In the genomic region with DNA sequence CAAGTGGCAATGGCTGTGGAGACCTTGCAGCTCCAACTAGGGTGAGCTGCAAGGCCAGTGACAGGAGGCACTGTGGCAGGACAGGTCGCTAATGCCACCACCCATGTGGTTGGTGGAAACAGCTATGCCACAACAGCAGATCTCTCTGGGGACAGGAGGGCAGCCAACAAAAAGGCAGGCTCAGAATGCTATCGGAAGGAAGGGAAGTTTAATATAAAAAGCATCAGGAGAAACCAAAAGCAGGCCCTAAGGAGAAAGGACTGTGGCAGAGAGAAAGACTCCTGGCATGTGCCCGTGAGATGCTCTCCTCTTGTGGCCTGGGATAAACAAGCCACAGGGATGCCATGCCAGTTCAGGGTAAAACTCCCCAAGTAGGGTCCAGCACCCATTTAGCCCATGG, we compare ENCODE assay signal across 23 mouse cellular contexts. TPM values are rescaled to one million over a fixed set of nuclear protein-coding genes. Genes with fewer than 3 reads are reported as not detected.
DNase-seq lines count a peak whose midpoint lies in the region; ATAC-seq lines count a peak whose summit lies in the region.
"Had no signal": no experiment of that assay in that cellular context is flagged by ENCODE, and none has a peak within 500 bp of the region (broad histone marks: within the 10 kb centered on the region; RNA-seq: fewer than 3 reads in every experiment).

No protein-coding gene starts in this region.

- no peak overlapping the region for H3K9ac ChIP-seq in midbrain, embryonic 16.5 days (ENCODE audit: low read depth, low read length)
- no peak overlapping the region for H3K9ac ChIP-seq in midbrain, embryonic 13.5 days (replicated peaks)
- H3K9ac ChIP-seq in midbrain, embryonic 15.5 days, result no peak overlapping the region
- H3K9ac ChIP-seq: embryonic facial prominence, embryonic 13.5 days; embryonic facial prominence, embryonic 15.5 days; forebrain, embryonic 13.5 days had no signal

- H3K27me3 ChIP-seq in midbrain, embryonic 10.5 days (ENCODE audit: low read depth, poor library complexity, severe bottlenecking), result peaks cover 8% of the 10 kb centered on the region; the same call in 1 of the 2 replicates
- no peaks in the 10 kb centered on the region for H3K27me3 ChIP-seq in midbrain, embryonic 16.5 days (ENCODE audit: control insufficient read depth, insufficient read depth, low read depth, low read length)
- no peaks in the 10 kb centered on the region; the same call in 1 of the 2 replicates for H3K27me3 ChIP-seq in midbrain, embryonic 13.5 days
- no peaks in the 10 kb centered on the region for H3K27me3 ChIP-seq in midbrain, embryonic 15.5 days (replicated peaks)
- H3K27me3 ChIP-seq: embryonic facial prominence, embryonic 13.5 days; embryonic facial prominence, embryonic 15.5 days; forebrain, embryonic 13.5 days had no signal

- H3K36me3 ChIP-seq in midbrain, embryonic 10.5 days, result peaks cover 15% of the 10 kb centered on the region
- peaks cover 6% of the 10 kb centered on the region; the same call in 1 of the 2 replicates for H3K36me3 ChIP-seq in midbrain, embryonic 16.5 days (ENCODE audit: control insufficient read depth, insufficient read depth, low read length)
- H3K36me3 ChIP-seq in midbrain, embryonic 13.5 days, result peaks cover 21% of the 10 kb centered on the region
- peaks cover 8% of the 10 kb centered on the region; the same call in 1 of the 2 replicates for H3K36me3 ChIP-seq in midbrain, embryonic 15.5 days (replicated peaks)
- H3K36me3 ChIP-seq: embryonic facial prominence, embryonic 15.5 days had no signal

- no peak overlapping the region for H3K4me3 ChIP-seq in midbrain, embryonic 10.5 days
- no peak overlapping the region for H3K4me3 ChIP-seq in midbrain, embryonic 16.5 days (ENCODE audit: low read depth, low read length)
- no peak overlapping the region for H3K4me3 ChIP-seq in midbrain, embryonic 13.5 days (replicated peaks)
- no peak overlapping the region for H3K4me3 ChIP-seq in midbrain, embryonic 15.5 days
- H3K4me3 ChIP-seq: embryonic facial prominence, embryonic 13.5 days; embryonic facial prominence, embryonic 15.5 days; erythroblast, embryonic 14.5 days; forebrain, embryonic 13.5 days had no signal

- peaks cover 43% of the 10 kb centered on the region for H3K4me1 ChIP-seq in midbrain, embryonic 10.5 days
- no peaks in the 10 kb centered on the region for H3K4me1 ChIP-seq in midbrain, embryonic 16.5 days (ENCODE audit: control insufficient read depth, insufficient read depth, low read length)
- H3K4me1 ChIP-seq in midbrain, embryonic 13.5 days (replicated peaks), result peaks cover 25% of the 10 kb centered on the region
- H3K4me1 ChIP-seq in midbrain, embryonic 15.5 days, result no peaks in the 10 kb centered on the region
- H3K4me1 ChIP-seq: embryonic facial prominence, embryonic 15.5 days had no signal

- WGBS in midbrain, embryonic 10.5 days, result 71% methylated on average over 3 of the region's 3 CpGs
- WGBS in midbrain, embryonic 16.5 days, result 69% methylated on average over 3 of the region's 3 CpGs
- WGBS in midbrain, embryonic 13.5 days, result 62% methylated on average over 3 of the region's 3 CpGs
- WGBS in midbrain, embryonic 15.5 days, result 69% methylated on average over 3 of the region's 3 CpGs

- no peaks in the 10 kb centered on the region for H3K9me3 ChIP-seq in midbrain, embryonic 10.5 days (replicated peaks)
- no peaks in the 10 kb centered on the region for H3K9me3 ChIP-seq in midbrain, embryonic 16.5 days (replicated peaks; ENCODE audit: control insufficient read depth, low read length, poor library complexity, severe bottlenecking)
- H3K9me3 ChIP-seq in midbrain, embryonic 13.5 days, result no peaks in the 10 kb centered on the region
- no peaks in the 10 kb centered on the region for H3K9me3 ChIP-seq in midbrain, embryonic 15.5 days
- H3K9me3 ChIP-seq: embryonic facial prominence, embryonic 13.5 days; embryonic facial prominence, embryonic 15.5 days; forebrain, embryonic 13.5 days had no signal

- no peak for ATAC-seq in midbrain, embryonic 16.5 days
- no peak for ATAC-seq in midbrain, embryonic 13.5 days
- no peak for ATAC-seq in midbrain, embryonic 15.5 days (replicated peaks)
- ATAC-seq: forebrain, embryonic 13.5 days; forebrain, embryonic 16.5 days had no signal

- no peak overlapping the region for H3K4me2 ChIP-seq in midbrain, embryonic 16.5 days (ENCODE audit: low read length)
- H3K4me2 ChIP-seq in midbrain, embryonic 13.5 days (replicated peaks), result no peak overlapping the region
- H3K4me2 ChIP-seq in midbrain, embryonic 15.5 days, result no peak overlapping the region
- H3K4me2 ChIP-seq: embryonic facial prominence, embryonic 13.5 days; embryonic facial prominence, embryonic 15.5 days; forebrain, embryonic 13.5 days had no signal

- DNase-seq in heart, adult 11 months, result peak; percentile 74
- no peak for DNase-seq in heart, postnatal 4 days
- no peak for DNase-seq in midbrain, embryonic 10.5 days (ENCODE audit: low spot score)
- DNase-seq: adrenal gland, adult 2 months; adrenal gland, postnatal 10 days; adrenal gland, postnatal 25 days; cerebellum, adult 11 months; cerebellum, adult 18-20 months; cerebellum, adult 8-10 months; cerebellum, adult 9-11 months; cerebellum, postnatal 14 days; cerebellum, postnatal 36 days; embryo, embryonic 11 days had no signal

- H3K27ac ChIP-seq in midbrain, embryonic 10.5 days (replicated peaks), result peak overlapping the region; percentile 72
- H3K27ac ChIP-seq in midbrain, embryonic 16.5 days (ENCODE audit: low read length), result no peak overlapping the region
- 0 out of 2 replicates have a peak overlapping the region, but pooled peaks have one; percentile 35 for H3K27ac ChIP-seq in midbrain, embryonic 13.5 days
- no peak overlapping the region for H3K27ac ChIP-seq in midbrain, embryonic 15.5 days
- H3K27ac ChIP-seq: embryonic facial prominence, embryonic 13.5 days; embryonic facial prominence, embryonic 15.5 days; forebrain, embryonic 13.5 days had no signal

RNA-seq across cellular contexts. Expression of a gene that starts 57.8 kb away (rescaled TPM):
- total RNA-seq in heart, postnatal 4 days (2021), result not detected
- polyA plus RNA-seq in midbrain, embryonic 10.5 days (2016; fragmentation: Nextera tagmentation; extraction: Ambion mirVana), result 9.8 and 10.8 TPM in 2 replicates
- 18.8 and 21.2 TPM in 2 replicates for polyA plus RNA-seq in midbrain, embryonic 16.5 days (2015; fragmentation: Nextera tagmentation; extraction: Ambion mirVana)
- 15.7 and 18.6 TPM in 2 replicates for polyA plus RNA-seq in midbrain, embryonic 13.5 days (2015; fragmentation: Nextera tagmentation; extraction: Ambion mirVana)
- polyA plus RNA-seq in midbrain, embryonic 15.5 days (2015; fragmentation: Nextera tagmentation; extraction: Ambion mirVana), result 13.1 and 14.8 TPM in 2 replicates
- total RNA-seq: common myeloid progenitor, adult 5-6 weeks; MEL had no signal
- polyA plus RNA-seq: adrenal gland, adult 2 months; erythroblast, embryonic 14.5 days had no signal

Comparison
In these comparisons a context has a peak if more than half of its experiments do, and no peak if none do; other contexts are left out.
1. H3K27ac ChIP-seq: peak in midbrain, embryonic 10.5 days (single experiment) and midbrain, embryonic 13.5 days (single experiment); none in midbrain, embryonic 16.5 days (single experiment) and midbrain, embryonic 15.5 days (single experiment).